Mouse (Mus musculus): ENCODE results near the gene Ubqln4.

GRCm38 (mm10) chr3:88512896-88513545 is 40.5 kb upstream of the Ubqln4 start:
- TF ChIP-seq CTCF (IDR thresholded peaks at IDR 0.05) (no peak), EP300 (IDR thresholded peaks at IDR 0.05) (no peak; the same call in 1 of the 2 replicates)

Data from lung, postnatal 0 days (tissue).